Mouse (Mus musculus): ENCODE measurements around the gene D430041D05Rik. TPM values are rescaled to one million over a fixed set of nuclear protein-coding genes. Genes with fewer than 3 reads are reported as not detected.

D430041D05Rik gene
- polyA plus RNA-seq, 1 experiment from 2014 or later = 0.06 TPM

DNA sequence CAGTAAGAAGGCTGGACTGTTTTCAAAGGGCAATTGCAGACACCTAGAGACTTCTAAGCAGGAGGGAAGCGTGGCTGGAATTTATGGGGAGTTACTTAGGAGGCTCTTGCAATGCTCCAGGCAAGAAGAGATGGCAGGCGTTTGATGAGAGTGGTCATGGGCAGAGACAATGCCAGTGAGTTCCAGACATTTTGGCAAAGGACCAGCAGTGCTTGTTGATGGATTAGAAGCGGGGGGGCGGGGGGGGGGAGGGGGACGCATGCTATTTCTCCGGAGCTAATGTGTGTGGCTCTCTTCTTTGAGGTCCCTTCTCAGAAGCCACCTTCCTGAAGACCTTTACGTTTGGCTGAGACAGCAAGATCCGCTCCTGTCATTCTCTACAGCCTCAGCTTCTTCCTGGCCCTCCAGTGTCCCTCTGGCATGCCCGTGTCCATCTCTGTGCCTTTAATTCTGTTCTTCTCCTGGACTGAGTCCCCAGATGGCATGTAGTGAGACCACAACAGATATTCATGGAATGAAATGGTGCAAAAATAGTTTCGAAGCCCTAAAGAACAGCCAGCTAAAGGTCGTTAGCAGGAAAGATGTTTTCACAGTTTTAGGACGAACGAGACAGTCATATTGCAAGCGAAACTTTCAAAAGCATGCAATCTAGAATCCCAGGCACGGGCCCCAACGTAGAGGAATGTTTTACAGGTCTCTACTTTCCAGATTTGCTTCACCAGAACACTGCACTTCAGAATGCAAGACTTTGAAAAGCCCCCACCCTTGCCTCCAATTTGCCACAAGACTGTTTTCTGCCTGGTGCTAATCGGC is 234.4 kb downstream of the D430041D05Rik start:
- H3K4me3 ChIP-seq (ENCODE audit: low read depth, low read length) = no peak overlapping the region
- H3K4me1 ChIP-seq (replicated peaks; ENCODE audit: control insufficient read depth, insufficient read depth) = 0 out of 2 replicates have a peak, but pooled peaks cover 2% of the 10 kb centered on the region
- no peaks in the 10 kb centered on the region for H3K36me3 ChIP-seq (ENCODE audit: control insufficient read depth, insufficient read depth, low read length)
- H3K27me3 ChIP-seq (ENCODE audit: control insufficient read depth, insufficient read depth, low read length) = no peaks in the 10 kb centered on the region
- WGBS = 53% methylated on average over 17 of the region's 17 CpGs
- no peaks in the 10 kb centered on the region for H3K9me3 ChIP-seq (ENCODE audit: control insufficient read depth, low read length)
- TF ChIP-seq EP300 (optimal IDR thresholded peaks at IDR 0.05) (no peak), CTCF (IDR thresholded peaks at IDR 0.05; ENCODE audit: low read depth) (no peak)
- DNase-seq (ENCODE audit: low spot score) (no peak), ATAC-seq (ENCODE audit: low FRiP score, low TSS enrichment) (no peak)
- H3K9ac ChIP-seq (ENCODE audit: low read length) = no peak overlapping the region
- 0 out of 2 replicates have a peak overlapping the region, but pooled peaks have one; percentile 23 for H3K4me2 ChIP-seq (replicated peaks; ENCODE audit: low read depth)
- peak overlapping the region; percentile 24; the same call in 1 of the 2 replicates for H3K27ac ChIP-seq (replicated peaks)

DNA sequence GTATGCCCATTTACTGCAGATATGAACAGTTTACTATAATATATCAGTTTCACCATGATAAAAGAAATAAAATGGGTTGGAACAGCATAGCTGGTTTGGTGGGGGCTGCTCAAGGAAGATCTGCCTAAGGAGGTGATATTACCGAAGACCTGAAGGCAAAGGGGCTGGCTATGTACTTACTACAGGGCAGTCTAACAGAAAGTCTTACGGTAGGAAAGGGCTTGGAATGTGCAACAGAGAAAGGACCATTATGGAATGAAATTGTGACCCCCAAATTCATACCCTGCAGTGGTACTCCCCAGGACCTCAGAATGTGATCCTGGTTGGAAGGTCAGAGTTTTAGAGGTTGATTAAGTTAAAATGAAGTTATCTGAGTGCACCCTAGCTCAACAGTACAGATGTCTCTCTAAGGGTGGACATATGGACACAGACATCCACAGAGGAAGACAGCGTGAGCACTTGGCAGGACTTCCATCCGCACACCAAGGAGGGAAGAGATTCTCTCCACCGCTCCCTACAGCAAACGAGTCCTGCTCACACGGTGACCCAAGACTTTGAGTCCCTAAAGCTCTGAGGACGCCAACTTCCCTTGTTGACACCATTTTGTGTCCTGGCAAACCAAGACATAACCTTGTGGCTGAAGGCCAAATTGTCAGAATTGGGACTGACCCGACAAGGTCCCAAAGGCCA is 235.2 kb downstream of the D430041D05Rik start:
- Histone ChIP-seq H3K27me3 (ENCODE audit: control insufficient read depth, insufficient read depth, low read length) (no peaks in the 10 kb centered on the region), H3K27ac (replicated peaks) (no peak overlapping the region), H3K4me3 (ENCODE audit: low read depth, low read length) (no peak overlapping the region), H3K4me2 (replicated peaks; ENCODE audit: low read depth) (no peak overlapping the region), H3K9me3 (ENCODE audit: control insufficient read depth, low read length) (no peaks in the 10 kb centered on the region), H3K9ac (ENCODE audit: low read length) (no peak overlapping the region), H3K4me1 (replicated peaks; ENCODE audit: control insufficient read depth, insufficient read depth) (0 out of 2 replicates have a peak, but pooled peaks cover 2% of the 10 kb centered on the region), H3K36me3 (ENCODE audit: control insufficient read depth, insufficient read depth, low read length) (no peaks in the 10 kb centered on the region)
- DNase-seq (ENCODE audit: low spot score) (no peak), ATAC-seq (ENCODE audit: low FRiP score, low TSS enrichment) (no peak)
- TF ChIP-seq CTCF (IDR thresholded peaks at IDR 0.05; ENCODE audit: low read depth) (no peak), EP300 (optimal IDR thresholded peaks at IDR 0.05) (no peak)
- WGBS = 89% methylated on average over 9 of the region's 9 CpGs

DNA sequence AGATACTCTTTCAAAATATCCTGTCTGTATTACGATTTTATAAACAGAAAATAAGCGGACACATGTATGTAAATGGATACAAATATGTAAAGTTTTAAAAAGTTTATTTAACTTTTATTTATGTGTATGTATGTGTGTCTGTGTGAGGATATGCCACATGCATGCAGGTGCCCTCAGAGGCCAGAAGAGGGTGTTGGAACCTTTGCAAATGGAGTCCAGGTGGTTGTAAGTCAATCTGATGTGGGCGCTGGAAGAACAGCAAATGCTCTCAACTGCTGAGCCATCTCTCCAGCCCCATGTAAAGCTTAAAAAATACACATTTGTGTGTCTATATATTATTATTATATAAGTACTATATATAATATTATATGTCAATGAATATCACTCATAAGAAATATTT is 237.4 kb downstream of the D430041D05Rik start:
- H3K9ac ChIP-seq (ENCODE audit: low read length) = no peak overlapping the region
- no peak overlapping the region for H3K4me3 ChIP-seq (ENCODE audit: low read depth, low read length)
- no peak overlapping the region for H3K27ac ChIP-seq (replicated peaks)
- no peak for ATAC-seq (ENCODE audit: low FRiP score, low TSS enrichment)
- H3K36me3 ChIP-seq (ENCODE audit: control insufficient read depth, insufficient read depth, low read length) = no peaks in the 10 kb centered on the region
- WGBS = 78% methylated on average over 3 of the region's 3 CpGs
- no peak overlapping the region for H3K4me2 ChIP-seq (replicated peaks; ENCODE audit: low read depth)
- no peaks in the 10 kb centered on the region for H3K27me3 ChIP-seq (ENCODE audit: control insufficient read depth, insufficient read depth, low read length)
- H3K4me1 ChIP-seq (replicated peaks; ENCODE audit: control insufficient read depth, insufficient read depth) = 0 out of 2 replicates have a peak, but pooled peaks cover 2% of the 10 kb centered on the region
- no peak for TF ChIP-seq CTCF (IDR thresholded peaks at IDR 0.05; ENCODE audit: low read depth)
- TF ChIP-seq EP300 (optimal IDR thresholded peaks at IDR 0.05) = no peak
- H3K9me3 ChIP-seq (ENCODE audit: control insufficient read depth, low read length) = no peaks in the 10 kb centered on the region
- DNase-seq (ENCODE audit: low spot score) = no peak

DNA sequence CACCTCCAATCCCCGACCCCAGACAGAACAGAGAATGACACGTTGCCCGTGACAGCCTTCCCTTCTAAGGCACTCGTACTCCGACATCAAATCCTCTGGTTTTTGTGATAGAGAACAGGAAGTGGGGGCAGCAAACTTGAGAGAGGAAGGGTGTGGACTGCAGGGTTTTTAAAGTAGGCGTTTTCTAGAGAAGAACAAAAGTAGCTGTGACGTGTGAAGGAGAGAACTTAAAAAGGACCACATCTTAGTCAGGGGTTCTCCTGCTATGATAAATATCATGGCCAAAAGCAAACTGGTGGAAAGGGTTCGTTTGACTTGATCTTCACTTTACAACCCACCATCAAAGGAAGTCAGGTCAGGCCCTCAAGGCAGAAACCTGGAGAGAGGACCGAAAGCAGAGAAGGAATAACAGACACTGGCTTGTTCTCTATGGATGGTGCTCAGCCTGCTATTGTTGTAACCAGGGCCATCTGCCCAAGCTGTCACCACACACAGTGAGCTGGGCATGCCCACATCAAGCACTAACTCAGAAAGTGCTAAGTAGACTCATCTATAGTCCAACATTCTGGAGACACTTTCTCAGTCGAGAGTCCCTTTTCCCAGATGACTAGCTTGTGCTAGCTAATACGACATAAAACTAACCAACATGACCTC is 238.0 kb downstream of the D430041D05Rik start:
- no peak overlapping the region for H3K27ac ChIP-seq (replicated peaks)
- DNase-seq (ENCODE audit: low spot score) (no peak), ATAC-seq (ENCODE audit: low FRiP score, low TSS enrichment) (no peak)
- H3K4me3 ChIP-seq (ENCODE audit: low read depth, low read length) = no peak overlapping the region
- no peak for TF ChIP-seq CTCF (IDR thresholded peaks at IDR 0.05; ENCODE audit: low read depth)
- TF ChIP-seq EP300 (optimal IDR thresholded peaks at IDR 0.05) = no peak
- no peak overlapping the region for H3K9ac ChIP-seq (ENCODE audit: low read length)
- H3K36me3 ChIP-seq (ENCODE audit: control insufficient read depth, insufficient read depth, low read length) = no peaks in the 10 kb centered on the region
- no peaks in the 10 kb centered on the region for H3K27me3 ChIP-seq (ENCODE audit: control insufficient read depth, insufficient read depth, low read length)
- H3K4me1 ChIP-seq (replicated peaks; ENCODE audit: control insufficient read depth, insufficient read depth) = 0 out of 2 replicates have a peak, but pooled peaks cover 2% of the 10 kb centered on the region
- 52% methylated on average over 11 of the region's 11 CpGs for WGBS
- no peaks in the 10 kb centered on the region for H3K9me3 ChIP-seq (ENCODE audit: control insufficient read depth, low read length)
- H3K4me2 ChIP-seq (replicated peaks; ENCODE audit: low read depth) = no peak overlapping the region

DNA sequence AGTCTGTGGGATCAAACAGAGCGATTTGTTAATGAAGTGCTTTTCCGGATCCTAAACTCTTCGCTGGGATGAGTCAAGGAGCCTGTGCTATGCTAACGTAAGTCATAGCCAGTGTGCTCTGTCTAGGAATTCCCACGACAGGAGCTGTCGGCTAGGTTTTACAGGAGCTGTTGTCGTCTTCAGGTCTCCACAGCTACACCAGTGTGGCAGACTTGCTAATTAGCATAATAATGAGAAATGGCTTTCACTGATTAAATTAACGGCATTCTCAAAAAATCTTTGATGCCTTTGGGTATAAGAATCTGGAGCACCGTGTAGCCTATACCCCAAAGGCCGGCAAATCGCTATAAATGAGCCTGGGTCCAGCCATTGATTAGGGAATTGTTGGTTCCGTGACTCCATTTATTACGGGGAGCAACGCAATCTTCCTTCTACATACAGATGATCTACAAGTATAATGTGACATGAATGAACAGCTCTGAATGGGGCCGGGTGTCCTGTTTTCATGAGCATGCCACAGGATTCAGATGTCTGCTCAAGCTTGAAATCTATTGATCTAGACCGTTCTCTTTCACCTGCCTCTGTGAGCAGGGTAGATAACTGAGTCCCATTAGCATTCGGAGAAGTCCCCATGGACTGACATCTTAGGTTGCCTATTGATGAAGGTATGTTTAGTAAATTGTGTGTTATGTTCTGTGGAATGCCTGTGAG is 242.5 kb downstream of the D430041D05Rik start:
- Histone ChIP-seq H3K27ac (replicated peaks) (no peak overlapping the region), H3K4me3 (ENCODE audit: low read depth, low read length) (no peak overlapping the region), H3K4me2 (replicated peaks; ENCODE audit: low read depth) (no peak overlapping the region), H3K36me3 (ENCODE audit: control insufficient read depth, insufficient read depth, low read length) (no peaks in the 10 kb centered on the region), H3K4me1 (replicated peaks; ENCODE audit: control insufficient read depth, insufficient read depth) (no peaks in the 10 kb centered on the region), H3K27me3 (ENCODE audit: control insufficient read depth, insufficient read depth, low read length) (no peaks in the 10 kb centered on the region), H3K9me3 (ENCODE audit: control insufficient read depth, low read length) (no peaks in the 10 kb centered on the region), H3K9ac (ENCODE audit: low read length) (no peak overlapping the region)
- no peak for ATAC-seq (ENCODE audit: low FRiP score, low TSS enrichment)
- WGBS = 88% methylated on average over 17 of the region's 17 CpGs
- no peak for TF ChIP-seq EP300 (optimal IDR thresholded peaks at IDR 0.05)
- TF ChIP-seq CTCF (IDR thresholded peaks at IDR 0.05; ENCODE audit: low read depth) = no peak
- no peak for DNase-seq (ENCODE audit: low spot score)
